Mouse (Mus musculus) megakaryocyte, embryonic 14.5 days (primary cell): ENCODE data around the gene Gm42878. TPM values are rescaled to one million over a fixed set of nuclear protein-coding genes. Genes with fewer than 3 reads are reported as not detected.

Experiments used
- H3K27me3 ChIP-seq: replicated peaks from 2 replicates; pipeline ENCODE3; 2012; ENCODE audit warnings: inconsistent platforms
- H3K36me3 ChIP-seq: replicated peaks from 2 replicates; pipeline ENCODE3; 2012; ENCODE audit warnings: low read length, inconsistent platforms, mixed read lengths
- H3K4me1 ChIP-seq: 2 replicates; pipeline ENCODE4 v1.6.1; 2012; ENCODE audit warnings: inconsistent platforms
- H3K4me3 ChIP-seq: replicated peaks from 2 replicates; pipeline ENCODE3; 2012; ENCODE audit warnings: moderate library complexity, mild to moderate bottlenecking, inconsistent platforms
- H3K9me3 ChIP-seq: 2 replicates; pipeline ENCODE4 v1.6.1; 2012; ENCODE audit warnings: inconsistent platforms
- FLI1 ChIP-seq: IDR thresholded peaks from 2 replicates; pipeline ENCODE4 v1.6.1; 2012; ENCODE audit warnings: low read length, inconsistent platforms, mixed read lengths
- GATA1 ChIP-seq: IDR thresholded peaks from 3 replicates; pipeline ENCODE4 v1.6.1; 2012; ENCODE audit warnings: mixed read lengths, low read length, inconsistent platforms, borderline replicate concordance
- polyA plus RNA-seq: library from polyadenylated mRNA; stranded (reverse); fragments of >175 nt; gene quantifications from 2 replicates; pipeline ENCODE4 v1.2.3, GENCODE M21; 2012; ENCODE audit warnings: low replicate concordance; ENCODE audit not compliant: insufficient read depth

Gm42878 gene
- polyA plus RNA-seq, 1 experiment: not detected

DNA sequence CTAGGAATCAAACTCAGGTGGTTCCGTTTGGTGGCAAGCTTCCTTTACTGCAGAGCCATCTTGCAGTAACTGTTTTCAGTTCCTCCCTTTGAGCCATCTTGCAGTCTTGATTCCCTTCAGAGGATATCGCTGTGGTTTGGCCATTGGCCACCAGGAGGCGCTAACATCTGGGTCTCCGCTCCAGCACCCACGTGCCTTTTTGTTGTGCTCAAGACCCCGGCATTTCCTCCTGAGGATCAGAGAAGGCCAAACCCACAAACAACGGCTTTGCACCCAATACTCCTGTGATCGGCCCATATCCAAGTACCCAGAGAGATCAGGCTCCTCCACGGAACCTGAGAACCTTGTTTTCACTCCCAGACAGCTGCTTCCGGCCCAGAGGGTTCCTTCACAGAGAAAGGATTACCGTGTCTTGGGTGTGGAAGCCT is 19.2 kb upstream of the Gm42878 start:
- peak overlapping the region; percentile 86 for H3K4me3 ChIP-seq
- H3K36me3 ChIP-seq: peaks cover 36% of the 10 kb centered on the region
- TF ChIP-seq FLI1: no peak
- TF ChIP-seq GATA1: no peak

DNA sequence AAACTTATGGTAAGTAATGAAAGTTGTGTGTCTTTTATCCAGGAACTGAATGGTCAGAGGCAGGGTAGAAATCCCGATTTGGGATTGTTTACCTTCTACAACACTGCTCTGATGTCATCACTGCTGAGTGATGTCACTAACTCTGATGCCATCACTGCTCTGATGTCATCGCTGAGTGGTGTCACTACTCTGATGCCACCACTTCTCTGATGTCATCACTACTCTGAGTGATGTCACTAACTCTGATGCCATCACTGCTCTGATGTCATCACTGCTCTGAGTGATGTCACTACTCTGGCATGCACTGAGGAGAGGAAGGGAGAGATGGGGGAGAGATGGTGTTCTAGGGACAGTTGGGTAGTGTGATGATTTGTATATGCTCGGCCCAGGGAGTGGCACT is 17.2 kb upstream of the Gm42878 start:
- Histone ChIP-seq H3K4me3 (no peak overlapping the region), H3K36me3 (peaks cover 16% of the 10 kb centered on the region), H3K9me3 (no peaks in the 10 kb centered on the region), H3K27me3 (peaks cover 7% of the 10 kb centered on the region), H3K4me1 (peaks cover 19% of the 10 kb centered on the region)
- TF ChIP-seq GATA1 (no peak), FLI1 (no peak)

More for the DNA sequence above, 19.2 kb upstream of the Gm42878 start:
- H3K4me1 ChIP-seq: peaks cover 19% of the 10 kb centered on the region
- H3K27me3 ChIP-seq: no peaks in the 10 kb centered on the region
- H3K9me3 ChIP-seq: no peaks in the 10 kb centered on the region

DNA sequence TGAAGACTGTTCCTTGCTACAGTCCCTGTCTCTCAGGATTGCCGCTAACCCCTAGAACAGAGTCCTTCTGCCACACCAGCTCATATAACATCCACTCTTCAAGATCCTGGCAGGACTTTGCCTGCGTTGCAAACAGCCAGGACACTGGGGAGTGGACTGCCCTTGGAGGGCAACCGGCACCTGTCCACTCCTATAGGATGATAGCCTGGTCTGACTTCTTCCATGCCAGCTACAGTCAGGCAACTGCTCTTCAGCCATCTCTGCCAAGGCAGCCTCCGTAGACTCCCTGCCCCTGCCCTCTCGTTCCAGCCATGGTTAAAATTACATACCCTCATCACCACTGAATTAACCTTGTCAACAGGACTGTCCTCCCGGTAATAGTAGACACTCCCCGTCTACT is 3.9 kb upstream of the Gm42878 start:
- TF ChIP-seq FLI1 (no peak), GATA1 (no peak)

DNA sequence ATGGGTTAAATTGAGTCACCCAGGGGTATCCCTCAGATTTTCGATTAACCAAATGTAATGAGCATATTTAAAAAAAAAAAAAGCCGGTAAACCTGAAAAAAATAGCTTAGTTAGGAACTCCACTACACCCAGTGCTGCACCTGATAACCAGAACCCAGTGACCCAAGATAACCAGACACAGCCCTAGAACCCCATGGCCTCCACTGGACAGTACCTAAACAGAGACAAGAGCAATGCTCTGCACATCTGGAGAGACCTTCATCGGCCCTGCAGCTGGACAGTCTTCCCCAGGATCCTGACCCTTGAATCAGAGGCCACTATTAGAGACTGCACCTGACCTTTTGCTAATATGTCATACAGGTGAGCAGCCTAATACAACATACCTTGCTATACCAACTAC is 1.8 kb upstream of the Gm42878 start:
- peaks cover 12% of the 10 kb centered on the region for H3K9me3 ChIP-seq
- H3K4me3 ChIP-seq: no peak overlapping the region
- TF ChIP-seq GATA1 (no peak), FLI1 (no peak)
- peaks cover 55% of the 10 kb centered on the region for H3K4me1 ChIP-seq
- no peaks in the 10 kb centered on the region for H3K36me3 ChIP-seq
- peaks cover 4% of the 10 kb centered on the region for H3K27me3 ChIP-seq

More for the DNA sequence above, 3.9 kb upstream of the Gm42878 start:
- Histone ChIP-seq H3K4me3 (no peak overlapping the region), H3K27me3 (peaks cover 4% of the 10 kb centered on the region), H3K4me1 (peaks cover 44% of the 10 kb centered on the region), H3K9me3 (peaks cover 12% of the 10 kb centered on the region), H3K36me3 (no peaks in the 10 kb centered on the region)

DNA sequence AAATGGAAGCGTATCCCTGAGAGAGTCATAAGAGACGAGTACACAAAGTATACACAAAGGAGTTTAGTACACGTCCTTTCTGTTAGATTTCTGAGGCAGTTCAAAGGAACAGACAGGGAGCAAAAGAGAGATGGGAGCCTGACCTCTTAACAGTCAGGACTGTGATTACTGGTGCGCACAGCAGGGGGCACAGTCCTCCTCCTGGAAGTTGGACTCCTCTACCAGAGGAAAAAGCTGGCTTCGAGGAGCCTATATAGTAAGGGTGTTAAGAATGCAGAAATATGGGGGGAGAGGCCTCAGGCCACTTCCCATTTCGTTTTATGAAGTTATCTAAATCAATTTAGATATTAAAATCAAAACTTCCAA is 1.2 kb upstream of the Gm42878 start:
- peak overlapping the region; percentile 96 for H3K4me3 ChIP-seq
- H3K36me3 ChIP-seq: no peaks in the 10 kb centered on the region
- H3K9me3 ChIP-seq: peaks cover 8% of the 10 kb centered on the region
- peaks cover 2% of the 10 kb centered on the region for H3K27me3 ChIP-seq
- TF ChIP-seq FLI1: no peak
- H3K4me1 ChIP-seq: peaks cover 57% of the 10 kb centered on the region

DNA sequence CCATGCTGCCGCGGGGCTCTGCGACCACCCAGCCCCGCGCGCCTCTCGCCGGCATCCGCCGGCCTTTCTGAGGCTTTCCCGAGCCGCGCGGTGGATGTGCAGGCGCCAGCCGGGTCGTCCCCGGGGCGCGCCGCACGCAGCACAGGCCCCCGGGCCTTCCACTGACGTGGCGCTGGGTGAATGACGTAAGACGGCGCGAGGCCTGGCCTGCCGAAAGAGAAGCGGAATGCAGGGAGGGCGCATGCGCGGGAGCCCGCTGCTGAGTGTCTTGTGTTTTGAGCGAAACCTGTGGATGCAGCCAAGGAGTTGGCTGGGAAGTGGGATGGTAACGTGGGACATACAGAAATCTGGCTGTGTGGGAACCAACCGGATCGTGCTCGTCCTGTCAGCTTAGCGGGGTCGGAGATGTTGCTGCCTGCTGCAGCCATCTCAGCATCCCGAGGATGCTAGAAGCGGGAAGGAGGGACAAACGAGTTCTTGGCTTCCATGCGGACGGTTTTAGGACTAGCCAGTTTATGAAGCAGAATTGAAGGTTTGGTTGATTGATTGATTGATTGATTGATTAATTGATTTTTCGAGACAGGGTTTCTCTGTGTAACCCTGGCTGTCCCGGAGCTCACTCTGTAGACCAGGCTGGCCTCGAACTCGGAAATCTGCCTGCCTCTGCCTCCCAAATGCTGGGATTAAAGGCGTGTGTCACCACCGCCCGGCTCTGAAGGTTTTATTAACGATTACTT is 679 bp upstream of the Gm42878 start, which contains the start of gene Mapkapk5:
TSS of gene Mapkapk5 (minus strand) at position 113 of the 737 bp plus-strand sequence.
- no peak for TF ChIP-seq GATA1
- TF ChIP-seq FLI1: no peak
- H3K4me1 ChIP-seq: peaks cover 58% of the 10 kb centered on the region
- H3K36me3 ChIP-seq: no peaks in the 10 kb centered on the region
- H3K27me3 ChIP-seq: peaks cover 2% of the 10 kb centered on the region
- peak within 1 kb of the TSS; percentile 96 for H3K4me3 ChIP-seq
- peaks cover 4% of the 10 kb centered on the region for H3K9me3 ChIP-seq

DNA sequence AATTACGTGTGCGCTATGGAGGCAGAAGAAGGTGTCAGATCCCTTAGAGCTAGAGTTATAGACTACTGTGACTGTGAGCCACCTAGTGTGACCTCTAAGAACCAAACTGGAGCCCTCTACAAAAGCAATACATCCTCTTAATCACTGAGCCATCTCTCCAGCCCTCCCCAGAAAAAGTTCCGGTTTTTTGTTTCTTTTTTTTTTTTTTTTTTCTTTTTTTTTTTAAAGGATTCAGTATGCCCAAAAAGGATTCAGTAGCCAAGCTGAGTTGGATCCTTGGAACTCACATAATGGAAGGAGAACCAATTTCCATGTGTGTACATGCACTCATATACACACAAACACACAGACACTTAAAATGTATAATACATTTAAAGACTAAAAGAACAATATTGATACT is 1.9 kb downstream of the Gm42878 start:
- TF ChIP-seq FLI1 (no peak), GATA1 (no peak)
- Histone ChIP-seq H3K36me3 (peaks cover 22% of the 10 kb centered on the region), H3K4me1 (peaks cover 50% of the 10 kb centered on the region), H3K9me3 (no peaks in the 10 kb centered on the region), H3K27me3 (no peaks in the 10 kb centered on the region), H3K4me3 (no peak overlapping the region)

DNA sequence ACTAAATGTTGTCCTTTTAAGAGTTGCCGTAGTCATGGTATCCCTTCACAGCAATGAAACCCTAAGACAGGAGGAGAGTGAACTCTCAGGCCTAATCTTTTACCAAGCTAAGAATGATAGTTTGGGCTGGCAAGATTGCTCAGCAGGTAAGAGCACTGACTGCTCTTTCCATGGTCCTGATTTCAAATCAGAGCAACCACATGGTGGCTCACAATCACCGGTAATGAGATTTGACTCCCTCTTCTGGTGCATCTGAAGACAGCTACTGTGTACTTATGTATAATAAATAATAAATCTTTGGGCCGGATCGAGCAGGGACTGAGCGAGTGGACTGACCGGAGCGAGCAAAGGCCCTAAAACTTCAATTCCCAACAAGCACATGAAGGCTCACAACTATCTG is 4.0 kb downstream of the Gm42878 start:
- peaks cover 44% of the 10 kb centered on the region for H3K36me3 ChIP-seq
- TF ChIP-seq FLI1: no peak
- TF ChIP-seq GATA1: no peak
- H3K4me3 ChIP-seq: no peak overlapping the region
- no peaks in the 10 kb centered on the region for H3K9me3 ChIP-seq
- H3K27me3 ChIP-seq: no peaks in the 10 kb centered on the region
- peaks cover 37% of the 10 kb centered on the region for H3K4me1 ChIP-seq

DNA sequence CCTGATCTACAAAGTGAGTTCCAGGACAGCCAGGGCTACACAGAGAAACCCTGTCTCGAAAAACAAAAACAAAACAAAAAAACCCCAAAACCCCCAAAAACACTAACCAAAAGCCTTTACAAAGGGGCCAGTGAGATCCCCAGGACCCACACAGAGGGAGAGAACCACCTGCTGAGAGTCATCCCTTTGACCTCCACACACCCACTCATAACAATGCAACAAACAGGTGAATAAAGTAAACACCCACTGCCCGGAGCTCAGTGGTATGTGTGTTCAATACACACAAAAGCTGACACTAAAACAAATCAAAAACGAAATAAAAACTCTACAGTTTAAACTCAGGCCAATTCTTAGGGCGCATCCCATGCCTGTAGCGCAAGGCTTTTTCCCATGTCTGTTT is 5.2 kb downstream of the Gm42878 start:
- H3K9me3 ChIP-seq: no peaks in the 10 kb centered on the region
- H3K4me3 ChIP-seq: no peak overlapping the region
- no peaks in the 10 kb centered on the region for H3K27me3 ChIP-seq
- peaks cover 56% of the 10 kb centered on the region for H3K36me3 ChIP-seq
- H3K4me1 ChIP-seq: peaks cover 38% of the 10 kb centered on the region
- TF ChIP-seq GATA1 (no peak), FLI1 (no peak)

DNA sequence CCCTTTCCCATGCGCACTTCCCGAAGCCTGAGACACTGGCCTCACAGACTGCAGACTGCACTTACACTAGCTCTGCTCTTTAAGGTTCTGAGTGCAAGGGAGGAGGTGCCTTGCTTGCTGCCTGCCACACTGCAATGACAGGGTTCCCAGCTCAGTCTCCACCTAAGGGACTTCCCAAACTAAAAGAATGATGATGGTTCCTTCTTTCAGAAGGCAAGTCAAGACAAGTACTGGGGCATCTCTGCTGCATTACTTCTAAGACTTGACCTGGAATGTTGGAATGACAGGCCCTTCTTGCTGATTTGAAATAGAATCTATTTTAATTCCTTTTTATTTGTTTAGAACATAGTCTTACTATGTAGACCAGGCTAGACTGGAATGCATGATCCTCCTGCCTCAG is 7.7 kb downstream of the Gm42878 start:
- peaks cover 15% of the 10 kb centered on the region for H3K4me1 ChIP-seq

More for the DNA sequence above, 7.7 kb downstream of the Gm42878 start:
- Histone ChIP-seq H3K9me3 (no peaks in the 10 kb centered on the region), H3K4me3 (no peak overlapping the region), H3K36me3 (peaks cover 79% of the 10 kb centered on the region), H3K27me3 (no peaks in the 10 kb centered on the region)
- no peak for TF ChIP-seq GATA1
- no peak for TF ChIP-seq FLI1
